Mouse (Mus musculus): Measurements from ENCODE around the gene Smim24. TPM values are rescaled to one million over a fixed set of nuclear protein-coding genes. Genes with fewer than 3 reads are reported as not detected.

Gene Smim24
- 10.4 and 14.3 TPM in 2 replicates for polyA plus RNA-seq (2012; rRNA removed; ENCODE audit: low replicate concordance)

GRCm38 (mm10) chr10:81392781-81393185 lies at the start of gene Smim24:
Smim24 (plus strand) TSS chr10:81393051.

GRCm38 (mm10) chr10:81350351-81351063 lies 42.3 kb upstream of the Smim24 start, which contains the start of gene Hmg20b:
Hmg20b (minus strand) TSS chr10:81350480.

DNA sequence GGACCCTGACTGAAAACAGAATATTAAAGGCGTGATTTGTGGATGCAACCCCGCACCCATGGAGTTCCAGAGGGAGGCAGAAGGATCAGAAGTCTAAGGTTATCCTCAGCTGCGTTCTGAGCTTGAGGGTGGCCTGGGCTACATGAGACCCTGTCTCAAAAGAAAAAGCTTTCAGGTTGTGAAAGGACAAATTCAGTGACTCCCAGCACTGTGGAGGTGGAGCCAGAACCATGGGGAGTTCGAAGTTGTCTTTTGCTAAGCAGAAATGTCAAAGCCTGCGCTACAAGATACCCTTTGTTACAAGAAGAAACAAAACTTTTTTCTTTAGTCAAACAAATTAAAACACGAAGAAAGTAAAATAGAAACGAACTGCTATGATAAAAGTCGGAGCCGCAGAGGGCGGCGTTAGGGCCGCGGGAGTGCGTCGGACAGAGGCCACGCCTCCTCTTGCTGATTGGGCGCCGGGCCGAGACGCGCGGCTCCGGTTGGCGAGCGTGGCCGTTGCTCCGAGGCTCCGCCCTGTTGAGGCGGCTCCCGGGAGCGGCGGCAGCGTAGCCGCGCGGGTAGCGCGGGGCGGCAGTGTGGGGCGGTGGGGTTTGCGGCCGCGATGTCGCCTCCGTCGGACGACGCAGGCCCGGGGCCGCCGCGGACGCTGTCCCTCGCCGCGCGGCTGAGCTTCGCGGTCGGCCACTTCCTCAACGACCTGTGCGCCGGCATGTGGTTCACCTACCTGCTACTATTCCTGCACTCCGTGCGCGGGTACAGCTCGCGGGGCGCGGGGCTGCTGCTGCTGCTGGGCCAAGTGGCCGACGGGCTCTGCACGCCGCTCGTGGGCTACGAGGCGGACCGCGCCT lies 35.6 kb upstream of the Smim24 start, which contains the start of gene Mfsd12:
TSS of gene Mfsd12 (plus strand) at position 501 of the 854 bp plus-strand sequence.

DNA sequence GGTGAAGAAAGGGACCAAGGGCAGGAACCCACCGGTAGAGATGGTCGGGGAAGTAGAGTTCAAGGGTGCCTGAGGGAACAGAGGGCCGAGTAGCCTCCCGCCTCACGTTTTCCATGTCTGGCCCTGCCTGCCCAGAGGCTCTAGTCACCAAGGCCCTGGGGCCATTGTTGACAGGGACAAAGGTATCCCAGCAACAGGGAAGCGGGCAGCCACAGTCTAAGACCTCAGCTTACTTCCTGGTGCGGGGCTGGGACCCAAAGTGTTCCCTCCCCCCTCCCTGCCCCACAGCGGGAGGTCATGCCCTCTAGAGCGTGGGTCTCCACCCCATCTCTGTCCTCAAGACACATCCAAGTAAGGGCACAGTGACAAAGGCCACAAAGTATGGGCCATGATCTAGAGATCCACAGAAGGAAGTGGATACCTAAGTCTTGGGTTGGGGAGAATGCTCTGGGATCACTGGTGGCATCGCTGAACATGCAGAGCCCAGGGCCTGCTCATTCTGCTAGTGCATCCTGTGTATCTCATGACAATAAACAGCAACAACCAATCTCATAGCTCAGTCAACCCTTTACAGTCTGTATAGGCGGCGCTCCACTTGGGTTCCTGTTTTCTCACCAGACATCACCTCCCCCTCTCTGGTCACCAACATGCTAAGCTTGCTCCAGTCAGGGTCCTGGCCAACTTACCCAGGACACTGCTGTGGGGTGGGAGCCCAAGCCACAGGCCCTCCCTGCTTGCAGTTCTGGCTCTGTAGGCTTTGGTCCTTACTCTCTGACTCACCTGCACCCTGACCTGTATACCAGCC lies 27.0 kb upstream of the Smim24 start, which contains the start of gene 4930404N11Rik:
TSS of gene 4930404N11Rik (minus strand) at position 145 of the 805 bp plus-strand sequence.

GRCm38 (mm10) chr10:81377793-81378552 lies 14.9 kb upstream of the Smim24 start, which contains the start of gene Fzr1:
Fzr1 (minus strand) TSS chr10:81378516.

GRCm38 (mm10) chr10:81383802-81384604 lies 8.8 kb upstream of the Smim24 start, which contains the start of the genes Dohh and Gm48551:
Dohh (plus strand) TSS chr10:81384428.
Gm48551 (plus strand) TSS chr10:81384466.

DNA sequence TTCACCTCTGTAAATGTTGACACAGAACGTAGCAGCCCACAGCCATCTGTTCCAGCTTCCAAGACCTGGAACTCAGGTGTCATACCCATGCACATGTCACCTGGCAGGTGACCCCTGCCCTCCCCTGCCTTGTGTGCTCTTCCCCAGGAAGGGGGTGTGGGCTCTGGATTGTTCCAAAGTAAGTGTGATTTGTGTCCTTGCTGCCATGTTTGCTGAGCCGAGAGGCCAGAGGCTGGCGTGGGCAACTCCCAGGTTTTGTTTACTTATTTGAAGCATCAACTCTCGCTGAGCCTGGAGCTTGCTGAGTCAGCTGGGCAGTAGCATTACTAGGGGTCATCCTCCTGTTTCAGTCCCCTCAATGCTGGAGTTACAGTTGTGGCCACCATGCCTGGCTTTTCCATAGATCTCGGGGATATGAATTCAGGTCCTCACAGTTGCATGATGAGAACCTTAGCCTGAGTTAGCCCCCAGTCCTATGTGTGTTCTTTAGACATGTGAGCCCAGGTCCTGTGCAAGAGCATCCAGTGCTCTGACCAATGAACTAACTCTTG lies 4.3 kb upstream of the Smim24 start, which contains the start of gene Gm48552:
TSS of gene Gm48552 (plus strand) at position 501 of the 551 bp plus-strand sequence.

Other genes starting within 250 kb of the Smim24 start
- gene Pias4, start 225.1 kb upstream of the Smim24 start, polyA plus RNA-seq (2012; rRNA removed; ENCODE audit: low replicate concordance), result 36.6 and 47.6 TPM in 2 replicates
- 1,357 and 1,920 TPM in 2 replicates for gene Eef2, start 216.4 kb upstream of the Smim24 start, polyA plus RNA-seq (2012; rRNA removed; ENCODE audit: low replicate concordance)
- gene Dapk3, start 210.0 kb upstream of the Smim24 start, polyA plus RNA-seq (2012; rRNA removed; ENCODE audit: low replicate concordance), result 41.3 and 86.2 TPM in 2 replicates
- not detected in 2 replicates for gene 4930442H23Rik, start 209.2 kb upstream of the Smim24 start, polyA plus RNA-seq (2012; rRNA removed; ENCODE audit: low replicate concordance)
- gene Nmrk2, start 191.0 kb upstream of the Smim24 start, polyA plus RNA-seq (2012; rRNA removed; ENCODE audit: low replicate concordance), result 3.4 TPM in 1 of 2 replicates, not detected in the other
- gene Atcay, start 162.2 kb upstream of the Smim24 start, polyA plus RNA-seq (2012; rRNA removed; ENCODE audit: low replicate concordance), result 0.98 and 1.3 TPM in 2 replicates
- gene Zfr2, start 159.9 kb upstream of the Smim24 start, polyA plus RNA-seq (2012; rRNA removed; ENCODE audit: low replicate concordance), result 12.8 and 21.1 TPM in 2 replicates
- 6.9 and 12.2 TPM in 2 replicates for gene Matk, start 140.1 kb upstream of the Smim24 start, polyA plus RNA-seq (2012; rRNA removed; ENCODE audit: low replicate concordance)
- gene Mrpl54, start 126.1 kb upstream of the Smim24 start, polyA plus RNA-seq (2012; rRNA removed; ENCODE audit: low replicate concordance), result 46.1 and 120 TPM in 2 replicates
- 145 and 166 TPM in 2 replicates for gene Apba3, start 126.1 kb upstream of the Smim24 start, polyA plus RNA-seq (2012; rRNA removed; ENCODE audit: low replicate concordance)
- 12.5 and 27.1 TPM in 2 replicates for gene Tjp3, start 101.5 kb upstream of the Smim24 start, polyA plus RNA-seq (2012; rRNA removed; ENCODE audit: low replicate concordance)
- gene Pip5k1c, start 100.1 kb upstream of the Smim24 start, polyA plus RNA-seq (2012; rRNA removed; ENCODE audit: low replicate concordance), result 84.9 and 118 TPM in 2 replicates
- gene Cactin, start 71.9 kb upstream of the Smim24 start, polyA plus RNA-seq (2012; rRNA removed; ENCODE audit: low replicate concordance), result 19.2 and 33.9 TPM in 2 replicates
- gene Tbxa2r, start 64.3 kb upstream of the Smim24 start, polyA plus RNA-seq (2012; rRNA removed; ENCODE audit: low replicate concordance), result 14.6 and 42.3 TPM in 2 replicates
- gene Gipc3, start 49.8 kb upstream of the Smim24 start, polyA plus RNA-seq (2012; rRNA removed; ENCODE audit: low replicate concordance), result 1.7 and 2.7 TPM in 2 replicates
- 70.7 and 162 TPM in 2 replicates for gene Hmg20b, start 42.6 kb upstream of the Smim24 start, polyA plus RNA-seq (2012; rRNA removed; ENCODE audit: low replicate concordance)
- 37.3 and 90.2 TPM in 2 replicates for gene Mfsd12, start 35.6 kb upstream of the Smim24 start, polyA plus RNA-seq (2012; rRNA removed; ENCODE audit: low replicate concordance)
- 2.6 and 5.7 TPM in 2 replicates for gene 4930404N11Rik, start 27.2 kb upstream of the Smim24 start, polyA plus RNA-seq (2012; rRNA removed; ENCODE audit: low replicate concordance)
- gene Fzr1, start 14.5 kb upstream of the Smim24 start, polyA plus RNA-seq (2012; rRNA removed; ENCODE audit: low replicate concordance), result 84.0 and 94.3 TPM in 2 replicates
- 66.9 and 127 TPM in 2 replicates for gene Dohh, start 8.6 kb upstream of the Smim24 start, polyA plus RNA-seq (2012; rRNA removed; ENCODE audit: low replicate concordance)
- 3.2 and 4.8 TPM in 2 replicates for gene Gm48551, start 8.6 kb upstream of the Smim24 start, polyA plus RNA-seq (2012; rRNA removed; ENCODE audit: low replicate concordance)
- 2.1 and 6.3 TPM in 2 replicates for gene Gm48552, start 4.0 kb upstream of the Smim24 start, polyA plus RNA-seq (2012; rRNA removed; ENCODE audit: low replicate concordance)
- gene Nfic, start 62.6 kb downstream of the Smim24 start, polyA plus RNA-seq (2012; rRNA removed; ENCODE audit: low replicate concordance), result 88.5 and 97.0 TPM in 2 replicates
- gene Celf5, start 89.7 kb downstream of the Smim24 start, polyA plus RNA-seq (2012; rRNA removed; ENCODE audit: low replicate concordance), result 1.4 and 1.9 TPM in 2 replicates
- 236 and 320 TPM in 2 replicates for gene Ncln, start 103.3 kb downstream of the Smim24 start, polyA plus RNA-seq (2012; rRNA removed; ENCODE audit: low replicate concordance)
- 35.7 and 113 TPM in 2 replicates for gene S1pr4, start 107.1 kb downstream of the Smim24 start, polyA plus RNA-seq (2012; rRNA removed; ENCODE audit: low replicate concordance)
- 9.0 and 15.1 TPM in 2 replicates for gene Gna15, start 131.2 kb downstream of the Smim24 start, polyA plus RNA-seq (2012; rRNA removed; ENCODE audit: low replicate concordance)
- gene Gna11, start 152.1 kb downstream of the Smim24 start, polyA plus RNA-seq (2012; rRNA removed; ENCODE audit: low replicate concordance), result 97.4 and 105 TPM in 2 replicates
- gene Aes, start 166.4 kb downstream of the Smim24 start, polyA plus RNA-seq (2012; rRNA removed; ENCODE audit: low replicate concordance), result 1,888 and 2,130 TPM in 2 replicates
- gene Tle2, start 181.5 kb downstream of the Smim24 start, polyA plus RNA-seq (2012; rRNA removed; ENCODE audit: low replicate concordance), result 72.2 and 90.1 TPM in 2 replicates
- 21.3 and 22.7 TPM in 2 replicates for gene Tle6, start 208.0 kb downstream of the Smim24 start, polyA plus RNA-seq (2012; rRNA removed; ENCODE audit: low replicate concordance)
- 1.1 and 2.0 TPM in 2 replicates for gene BC025920, start 213.2 kb downstream of the Smim24 start, polyA plus RNA-seq (2012; rRNA removed; ENCODE audit: low replicate concordance)
- gene Sirt6, start 234.7 kb downstream of the Smim24 start, polyA plus RNA-seq (2012; rRNA removed; ENCODE audit: low replicate concordance), result 32.5 and 57.4 TPM in 2 replicates
- 44.5 and 55.5 TPM in 2 replicates for gene Ankrd24, start 235.5 kb downstream of the Smim24 start, polyA plus RNA-seq (2012; rRNA removed; ENCODE audit: low replicate concordance)